Mouse (Mus musculus) cerebellum, adult 9-11 months (tissue): ENCODE data around the gene Hist2h2ac.

Source experiments
- DNase-seq: peaks from one replicate; pipeline ENCODE4 v3.0.0; 2022

The Hist2h2ac gene

DNA sequence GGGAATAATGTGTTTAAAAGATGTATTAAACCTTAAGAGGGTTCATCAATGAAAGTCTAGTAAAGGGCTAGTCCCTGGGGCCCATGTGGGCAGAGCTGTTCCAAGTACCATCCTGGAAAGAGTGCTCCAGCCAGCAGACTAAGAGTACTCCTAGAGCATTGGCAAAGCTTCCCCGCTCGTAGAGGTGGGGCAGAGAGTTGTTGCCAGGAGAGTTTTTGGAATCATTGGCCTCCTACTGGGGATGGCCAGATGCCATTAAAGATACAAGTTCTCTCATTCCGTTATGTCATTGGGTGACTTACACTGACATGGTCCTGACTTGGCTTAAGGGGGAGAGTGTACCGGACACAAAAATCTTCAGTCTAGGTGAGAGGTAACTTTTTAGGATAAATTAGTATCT is 41.1 kb downstream of the Hist2h2ac start:
- peak; percentile 70 for DNase-seq

DNA sequence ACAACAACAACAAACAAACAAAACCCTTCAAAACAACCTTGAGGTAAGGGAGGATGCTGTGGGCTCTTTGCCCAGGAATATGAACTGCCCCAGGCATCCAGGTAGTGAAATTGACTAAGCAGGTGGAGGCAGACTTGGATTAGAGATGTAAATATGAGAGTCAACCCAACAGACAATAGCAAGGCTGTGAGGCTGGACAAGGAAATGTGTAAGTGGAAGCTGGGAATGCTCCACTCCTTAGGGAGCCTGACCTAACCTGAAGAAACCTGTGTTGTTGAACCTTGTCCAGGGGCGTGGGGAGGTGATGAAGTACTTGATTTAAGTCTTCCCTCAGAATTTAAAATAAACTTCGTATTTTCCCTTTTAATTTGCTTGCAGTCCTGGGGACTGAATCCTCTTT is 41.8 kb downstream of the Hist2h2ac start:
- no peak for DNase-seq

- DNase-seq: no peak
Observed at GRCm38 (mm10) chr3:96178427-96178826, 42.3 kb downstream of the Hist2h2ac start.

DNA sequence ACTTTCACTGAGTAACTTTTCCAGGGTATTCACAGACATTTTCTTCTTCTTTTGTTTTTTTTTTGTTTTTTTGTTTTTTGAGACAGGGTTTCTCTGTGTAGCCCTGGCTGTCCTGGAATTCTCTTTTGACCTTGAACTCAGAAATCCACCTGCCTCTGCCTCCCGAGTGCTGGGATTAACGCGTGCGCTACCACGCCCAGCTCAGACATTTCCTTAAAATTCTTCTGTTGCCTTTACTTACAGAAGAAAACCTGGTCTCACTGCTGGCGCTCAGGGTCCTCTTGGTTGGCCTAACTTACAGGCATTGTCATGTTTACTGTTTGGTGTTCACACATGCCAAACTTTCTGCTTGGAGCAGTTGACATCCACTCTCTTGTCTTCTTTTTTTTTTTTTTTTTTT is 45.4 kb downstream of the Hist2h2ac start:
- peak; percentile 14 for DNase-seq

DNA sequence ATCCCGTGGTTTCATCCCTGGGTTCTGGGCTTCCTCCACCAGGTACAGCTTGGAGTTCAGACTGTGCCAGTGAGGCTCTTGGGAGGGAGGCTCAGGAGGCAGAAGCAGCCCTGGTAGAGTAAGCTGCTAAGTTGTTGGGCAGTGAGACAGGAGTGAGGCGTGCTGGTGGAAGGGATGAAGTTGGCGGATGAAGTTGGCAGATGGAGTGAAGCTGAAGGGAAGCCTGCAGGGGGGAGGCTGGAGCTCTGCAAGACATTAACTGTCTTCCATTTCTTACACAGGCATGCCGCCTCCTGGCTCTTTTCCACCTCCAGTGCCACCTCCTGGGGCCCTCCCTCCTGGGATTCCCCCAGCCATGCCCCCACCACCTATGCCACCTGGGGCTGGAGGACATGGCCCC is 46.6 kb downstream of the Hist2h2ac start:
- DNase-seq: peak; percentile 52

GRCm38 (mm10) chr3:96173185-96173584 is 47.5 kb downstream of the Hist2h2ac start:
- DNase-seq: no peak

DNA sequence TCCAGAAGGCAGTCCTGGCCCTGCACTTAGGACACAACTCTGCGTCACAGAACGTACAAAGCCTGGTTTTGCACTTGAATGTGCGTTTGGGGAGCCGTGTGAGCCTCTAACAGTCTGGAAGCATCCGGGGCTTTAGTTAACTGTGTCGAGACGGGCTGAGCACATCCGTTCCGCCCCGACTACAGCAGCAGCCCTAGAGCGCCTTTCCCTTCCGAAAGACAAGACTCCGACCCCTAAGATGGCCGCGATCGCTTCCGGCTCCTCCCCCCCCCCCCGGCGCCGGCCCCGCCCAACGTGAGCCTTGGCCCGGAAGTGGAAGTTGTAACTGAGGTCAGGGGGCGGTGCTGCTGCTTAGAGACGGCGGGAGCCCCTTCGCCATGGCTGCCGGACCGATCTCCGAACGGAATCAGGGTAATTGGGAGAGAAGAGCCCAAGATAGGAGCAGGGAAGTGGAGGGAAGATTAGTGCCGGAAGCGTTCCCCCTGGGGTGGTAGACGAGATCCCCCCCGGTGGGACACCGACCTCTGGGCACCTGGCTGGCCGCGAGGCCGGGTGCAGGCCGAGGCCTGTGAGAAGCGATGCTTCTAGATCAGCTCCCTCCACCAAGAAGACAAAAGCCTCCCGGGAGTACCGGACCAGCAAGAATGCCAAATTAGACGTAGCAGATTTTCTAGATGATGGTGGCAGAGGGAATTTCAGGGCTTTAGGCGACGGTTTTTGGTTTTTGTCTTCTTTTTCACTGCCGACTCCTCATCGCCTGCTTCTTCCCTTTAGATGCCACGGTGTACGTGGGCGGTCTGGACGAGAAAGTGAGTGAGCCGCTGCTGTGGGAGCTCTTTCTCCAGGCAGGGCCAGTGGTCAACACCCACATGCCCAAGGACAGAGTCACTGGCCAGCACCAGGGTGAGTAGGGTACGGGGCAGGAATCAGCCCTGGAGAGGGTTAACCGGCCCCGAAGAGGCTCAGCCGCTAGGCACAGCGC is 48.2 kb downstream of the Hist2h2ac start, which contains the start of gene Sf3b4:
Gene Sf3b4, plus strand, starts transcription at position 136 of the 982 bp plus-strand sequence.
- peak; percentile 85 for DNase-seq

DNA sequence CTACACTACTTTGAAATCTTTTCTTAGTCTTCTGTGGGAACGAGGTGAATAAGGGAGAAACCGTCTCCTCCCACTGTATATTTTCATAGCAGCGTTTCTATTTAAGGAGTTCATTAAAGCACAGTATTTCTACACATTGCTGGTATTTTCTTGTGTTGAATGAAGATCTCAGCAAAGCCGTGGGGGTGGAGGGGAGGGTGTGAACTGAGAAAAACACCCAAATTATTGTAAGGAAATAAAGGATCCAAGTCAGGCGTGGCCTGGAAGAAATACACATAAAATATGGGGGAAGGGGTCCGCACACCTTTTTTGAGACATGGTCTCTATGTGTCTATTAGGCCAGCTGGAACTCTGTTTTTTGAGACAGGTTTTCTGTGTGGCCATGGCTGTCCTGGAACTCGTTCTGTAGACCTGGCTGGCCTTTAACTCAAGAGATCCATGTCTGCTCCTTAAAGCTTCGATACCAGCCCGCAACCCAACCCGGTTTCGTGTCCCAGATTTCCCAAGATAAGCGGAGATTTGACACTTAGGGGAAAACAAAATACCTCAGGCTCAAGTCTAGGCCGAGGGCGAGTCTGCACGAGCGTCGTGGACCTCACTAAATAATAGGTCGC is 49.0 kb downstream of the Hist2h2ac start:
- DNase-seq: no peak

DNA sequence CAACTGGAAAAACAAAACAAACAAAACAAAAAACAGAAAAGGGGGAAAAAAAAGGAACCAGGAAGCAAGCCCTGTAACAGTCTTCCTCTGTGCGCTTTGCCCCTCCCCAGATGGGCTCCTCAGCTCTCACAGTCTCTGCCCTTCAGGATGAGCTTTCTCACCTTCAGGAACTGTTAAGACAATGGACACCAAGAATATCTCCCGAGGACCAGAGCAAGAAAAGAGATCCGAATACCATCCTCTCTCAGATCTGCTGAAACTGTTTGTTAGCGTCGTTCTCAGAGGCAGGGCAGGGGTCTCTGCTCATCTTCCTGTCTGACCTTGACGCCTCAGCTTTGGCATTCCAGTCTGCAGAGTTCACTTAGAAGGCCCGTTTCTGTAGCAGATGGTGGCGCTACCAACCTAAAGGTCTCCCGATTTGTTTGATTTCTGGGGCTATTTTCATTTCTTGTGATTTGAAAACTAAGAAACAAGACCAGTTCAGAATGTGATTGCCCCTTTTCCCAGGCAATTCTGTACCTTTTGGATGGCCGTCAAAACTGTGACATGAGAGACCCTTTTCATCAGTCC is 49.6 kb downstream of the Hist2h2ac start:
- peak; percentile 34 for DNase-seq
